Mouse (Mus musculus) forebrain, embryonic 16.5 days (tissue): ENCODE data around the gene Nanos1. TPM values are rescaled to one million over a fixed set of nuclear protein-coding genes. Genes with fewer than 3 reads are reported as not detected.

Experiments
- ATAC-seq: fragments of 200-750 bp; cut with Nextera tagmentation; 2 replicates; pipeline ENCODE4 v1.8.0; 2017; ENCODE audit warnings: mild to moderate bottlenecking, moderate library complexity
- H3K27ac ChIP-seq: fragments of 300-500 bp; sonication (generic); 2 replicates; pipeline ENCODE4 v1.5.1; 2014; ENCODE audit warnings: low read length, control low read depth
- H3K27me3 ChIP-seq: fragments of 300-500 bp; sonication (generic); replicated peaks from 2 replicates; pipeline ENCODE4 v1.6.1; 2014; ENCODE audit warnings: low read length; ENCODE audit not compliant: control insufficient read depth, insufficient read depth
- H3K36me3 ChIP-seq: fragments of 300-500 bp; sonication (generic); 2 replicates; pipeline ENCODE4 v1.6.1; 2014; ENCODE audit not compliant: control insufficient read depth, insufficient read depth
- H3K4me1 ChIP-seq: fragments of 300-500 bp; sonication (generic); replicated peaks from 2 replicates; pipeline ENCODE4 v1.6.1; 2014; ENCODE audit warnings: low read length; ENCODE audit not compliant: control insufficient read depth, insufficient read depth
- H3K4me2 ChIP-seq: fragments of 300-500 bp; sonication (generic); 2 replicates; pipeline ENCODE4 v1.6.1; 2014; ENCODE audit warnings: mild to moderate bottlenecking, low read length, control low read depth
- H3K4me3 ChIP-seq: fragments of 300-500 bp; sonication (generic); replicated peaks from 2 replicates; pipeline ENCODE4 v1.5.1; 2014; ENCODE audit warnings: mild to moderate bottlenecking, low read length, control low read depth
- H3K9ac ChIP-seq: fragments of 300-500 bp; sonication (generic); replicated peaks from 2 replicates; pipeline ENCODE4 v1.6.1; 2014; ENCODE audit warnings: low read depth, low read length, control low read depth
- H3K9me3 ChIP-seq: fragments of 300-500 bp; sonication (generic); 2 replicates; pipeline ENCODE4 v1.6.1; 2016; ENCODE audit warnings: low read length; ENCODE audit not compliant: control insufficient read depth
- WGBS: fragments of 180-500 bp; shearing (Covaris S2); extraction: QIAGEN DNeasy Blood & Tissue Kit; methylation state at CpG from one replicate; pipeline ENCODE4 v1.1.7; 2014; 5-methylcytosine and 5-hydroxymethylcytosine counted together
- polyA plus RNA-seq: library from polyadenylated mRNA; unstranded; fragments of >200 nt; fragmentation: Nextera tagmentation; extraction: Ambion mirVana; gene quantifications from 2 replicates; pipeline ENCODE4 v1.2.1, GENCODE M21; 2015

The Nanos1 gene
- polyA plus RNA-seq, 1 experiment from 2014 or later = 13.0 TPM

DNA sequence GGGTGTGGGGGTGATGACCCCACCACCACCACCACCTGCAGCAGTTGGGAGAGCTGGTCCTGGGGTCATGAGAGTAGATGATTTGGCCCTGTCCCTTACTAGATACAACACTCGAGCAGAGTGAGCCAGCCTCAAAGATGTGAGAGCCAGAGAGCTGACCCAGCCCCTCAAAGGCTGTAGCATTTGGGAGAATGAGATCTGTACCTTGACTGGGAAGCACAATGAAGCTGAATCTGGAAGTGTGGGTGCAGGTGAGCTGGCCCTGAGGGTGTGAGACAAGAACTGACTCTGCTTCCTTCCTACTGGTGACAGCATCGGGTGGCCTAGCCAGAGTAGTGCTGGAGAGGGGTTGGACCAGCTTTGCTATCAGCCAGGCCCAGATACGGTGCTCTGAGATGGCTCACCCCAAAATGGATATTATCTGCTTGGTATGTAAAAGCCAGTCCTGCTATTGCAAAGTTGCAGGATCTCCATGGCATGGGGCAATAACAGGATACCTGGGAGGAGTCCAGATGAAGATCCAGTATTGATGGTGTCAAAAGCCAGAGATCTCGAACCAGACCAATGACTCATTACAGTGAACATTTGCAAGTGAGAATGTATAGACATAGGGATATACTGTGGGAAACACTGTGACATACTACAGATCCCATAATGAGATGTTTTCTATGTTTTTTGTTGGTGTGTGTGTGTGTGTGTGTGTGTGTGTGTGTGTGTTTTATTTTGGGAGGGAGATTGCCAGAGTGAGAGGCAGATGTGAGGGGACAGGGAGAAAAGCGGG lies 11.8 kb upstream of the Nanos1 start:
- ATAC-seq = no peak
- no peaks in the 10 kb centered on the region for H3K9me3 ChIP-seq
- no peaks in the 10 kb centered on the region for H3K4me1 ChIP-seq
- WGBS = 77% methylated on average over 5 of the region's 5 CpGs
- H3K4me2 ChIP-seq = no peak overlapping the region
- H3K4me3 ChIP-seq = no peak overlapping the region
- no peaks in the 10 kb centered on the region for H3K36me3 ChIP-seq
- H3K27ac ChIP-seq = no peak overlapping the region
- no peaks in the 10 kb centered on the region for H3K27me3 ChIP-seq
- no peak overlapping the region for H3K9ac ChIP-seq

DNA sequence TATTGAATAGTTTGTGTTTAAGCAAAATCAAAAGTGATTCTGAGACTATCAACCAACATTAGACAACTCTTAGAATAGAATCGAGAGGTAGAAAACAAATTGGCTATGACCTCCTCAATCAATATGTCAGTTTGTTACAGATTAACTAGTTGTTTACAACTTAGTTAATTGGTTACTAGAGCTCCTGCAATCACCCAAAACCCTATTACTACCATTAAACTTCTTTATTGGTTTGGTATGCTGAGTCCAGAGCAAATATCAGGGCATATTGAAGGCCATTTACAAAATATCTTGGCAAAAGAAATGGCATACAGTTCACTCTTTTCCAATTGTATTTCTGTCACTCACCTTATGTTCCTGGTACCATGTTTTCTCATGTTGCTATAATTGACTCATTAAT lies 8.0 kb upstream of the Nanos1 start:
- no peak for ATAC-seq
- Histone ChIP-seq H3K4me2 (no peak overlapping the region), H3K9me3 (no peaks in the 10 kb centered on the region), H3K4me1 (no peaks in the 10 kb centered on the region), H3K27me3 (no peaks in the 10 kb centered on the region), H3K4me3 (no peak overlapping the region), H3K27ac (no peak overlapping the region), H3K9ac (no peak overlapping the region), H3K36me3 (no peaks in the 10 kb centered on the region)
- 79% methylated on average over 1 of the region's 1 CpGs for WGBS

DNA sequence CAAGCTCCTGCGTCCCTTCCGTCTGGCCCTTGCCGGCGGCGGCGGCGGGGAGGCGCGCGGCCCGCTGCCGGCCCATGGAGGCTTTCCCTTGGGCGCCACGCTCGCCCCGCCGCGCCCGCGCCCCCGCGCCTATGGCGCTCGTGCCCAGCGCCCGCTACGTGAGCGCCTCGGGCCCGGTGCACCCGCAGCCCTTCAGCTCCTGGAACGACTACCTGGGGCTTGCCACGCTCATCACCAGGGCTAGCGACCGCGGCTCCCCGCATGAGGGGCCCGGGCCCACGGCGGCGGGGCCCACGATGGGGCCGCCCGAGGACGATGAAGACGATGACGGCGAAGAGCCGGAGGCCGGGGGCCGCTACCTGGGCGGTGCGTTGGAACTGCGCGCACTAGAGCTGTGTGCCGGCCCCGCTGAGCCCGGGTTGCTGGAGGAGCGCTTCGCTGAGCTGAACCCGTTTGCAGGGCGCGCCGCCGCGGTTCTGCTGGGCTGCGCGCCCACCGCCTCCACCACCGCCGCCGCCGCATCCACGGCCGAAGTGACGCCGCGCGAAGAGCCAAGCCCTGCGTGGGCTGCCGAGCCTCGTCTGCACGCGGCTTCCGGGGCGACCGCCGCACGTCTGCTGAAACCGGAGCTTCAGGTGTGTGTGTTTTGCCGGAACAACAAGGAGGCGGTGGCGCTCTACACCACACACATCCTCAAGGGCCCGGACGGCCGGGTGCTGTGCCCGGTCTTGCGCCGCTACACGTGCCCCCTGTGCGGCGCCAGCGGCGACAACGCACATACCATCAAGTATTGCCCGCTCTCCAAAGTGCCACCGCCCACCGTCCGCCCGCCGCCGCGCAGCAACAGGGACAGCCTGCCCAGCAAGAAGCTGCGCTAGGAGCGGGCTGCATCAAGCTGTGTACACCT lies 658 bp downstream of the Nanos1 start:
- WGBS = under 1% methylated on average over 97 of the region's 115 CpGs
- Histone ChIP-seq H3K4me3 (peak overlapping the region; percentile 85), H3K4me2 (peak overlapping the region; percentile 98), H3K27me3 (no peaks in the 10 kb centered on the region), H3K4me1 (peaks cover 12% of the 10 kb centered on the region), H3K27ac (peak overlapping the region; percentile 88), H3K9me3 (no peaks in the 10 kb centered on the region), H3K36me3 (0 out of 2 replicates have a peak, but pooled peaks cover 2% of the 10 kb centered on the region), H3K9ac (peak overlapping the region; percentile 89)
- peak; percentile 76 for ATAC-seq

DNA sequence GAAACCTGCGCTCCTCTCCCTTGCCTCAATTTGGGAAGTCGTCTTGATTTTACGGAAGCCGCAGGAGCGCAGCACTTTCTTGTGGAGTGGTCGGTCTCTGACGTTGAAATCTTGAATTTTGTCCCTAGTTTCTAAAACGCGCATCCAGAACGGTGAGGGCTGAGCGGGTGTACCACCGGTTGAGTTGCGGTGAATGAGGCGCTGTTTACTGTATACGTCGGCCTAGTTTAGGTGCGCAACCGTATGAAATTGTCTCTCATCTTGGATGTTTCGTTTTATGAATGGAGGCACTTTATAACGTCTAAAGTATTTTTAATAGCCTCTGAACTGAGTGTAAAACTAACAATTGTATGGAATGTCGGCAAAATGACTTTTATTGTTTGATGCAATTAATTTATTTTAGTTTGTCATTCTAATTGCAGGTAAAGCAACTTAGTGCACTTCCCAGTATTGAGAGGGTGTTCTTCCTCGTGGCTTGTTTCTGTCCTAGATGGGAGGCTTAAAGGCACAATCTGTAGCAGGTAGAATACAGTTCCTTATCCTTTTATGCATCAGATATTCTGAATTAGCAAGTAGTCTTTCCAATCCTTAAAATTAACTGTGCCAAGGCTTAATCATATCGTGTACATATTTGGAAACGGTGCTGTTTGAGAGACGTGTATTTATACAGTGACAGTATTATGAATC lies 1.5 kb downstream of the Nanos1 start:
- Histone ChIP-seq H3K27ac (peak overlapping the region; percentile 88), H3K9me3 (no peaks in the 10 kb centered on the region), H3K27me3 (no peaks in the 10 kb centered on the region), H3K4me3 (peak overlapping the region; percentile 85), H3K4me1 (peaks cover 12% of the 10 kb centered on the region), H3K4me2 (peak overlapping the region; percentile 98), H3K9ac (peak overlapping the region; percentile 89), H3K36me3 (0 out of 2 replicates have a peak, but pooled peaks cover 2% of the 10 kb centered on the region)
- no peak for ATAC-seq
- WGBS = 5% methylated on average over 25 of the region's 25 CpGs

DNA sequence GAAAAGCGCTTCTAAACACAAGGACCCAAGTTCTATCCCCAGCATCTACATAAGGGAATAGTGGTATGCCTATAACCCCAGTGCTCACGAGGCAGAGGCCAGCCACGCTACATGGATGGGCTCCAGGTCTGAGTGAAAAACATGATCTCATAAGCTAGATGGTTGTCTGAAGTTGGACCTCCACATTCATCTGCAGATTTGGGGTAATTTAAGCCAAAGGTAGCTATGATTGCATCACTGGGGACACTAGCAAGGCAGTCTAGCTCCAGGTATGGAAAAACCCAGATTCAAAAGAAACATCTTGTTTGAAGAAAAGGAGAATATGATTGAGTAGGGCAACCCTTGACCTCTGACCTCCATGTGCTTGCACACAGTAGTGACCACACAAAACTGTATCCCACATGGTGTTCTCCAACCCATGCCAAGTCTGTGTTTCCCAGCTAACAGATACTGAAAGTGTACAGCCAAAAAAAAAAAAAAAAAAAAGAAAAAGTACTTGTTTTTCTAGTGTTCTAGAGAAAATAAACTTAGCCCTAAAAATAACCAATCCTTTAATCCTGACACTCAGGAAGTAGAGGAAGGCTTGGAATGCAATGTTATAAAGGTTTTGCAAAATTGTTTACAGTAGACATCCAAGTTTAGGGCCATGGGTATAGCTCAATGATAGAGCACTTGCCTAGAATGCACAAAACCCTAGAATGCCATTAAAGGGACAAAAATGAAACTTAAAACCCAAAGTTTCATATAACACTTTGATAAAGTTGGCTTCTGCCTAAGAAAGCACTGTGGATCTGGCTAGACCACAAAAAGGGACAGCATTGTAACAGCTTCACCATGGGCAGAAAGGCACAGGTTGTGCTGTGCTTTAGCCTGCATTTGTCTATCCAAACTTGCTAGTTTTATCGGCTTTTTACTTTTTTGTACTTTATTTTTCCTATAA lies 3.4 kb downstream of the Nanos1 start:
- ATAC-seq = no peak

DNA sequence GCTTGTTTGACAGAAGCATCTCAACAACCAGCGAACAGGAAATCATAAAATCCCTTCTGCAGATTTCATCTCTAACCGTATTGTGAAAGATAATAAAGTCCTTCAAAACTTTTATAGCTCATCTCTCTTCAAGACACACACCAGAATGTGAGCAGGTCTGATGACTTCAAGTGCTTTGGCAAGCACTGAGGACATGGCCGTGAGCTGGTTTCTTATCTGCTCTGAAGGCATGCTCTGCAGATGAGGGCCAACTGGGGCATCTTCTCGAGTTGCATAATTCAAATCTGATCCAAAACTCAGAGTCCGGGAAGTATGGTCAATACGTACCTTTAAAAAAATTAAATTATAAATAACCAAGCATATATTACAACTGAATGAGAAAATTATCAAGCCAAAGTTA lies 17.6 kb downstream of the Nanos1 start:
- peaks cover 55% of the 10 kb centered on the region for H3K36me3 ChIP-seq
- no peaks in the 10 kb centered on the region for H3K27me3 ChIP-seq
- H3K4me2 ChIP-seq = no peak overlapping the region
- H3K4me3 ChIP-seq = no peak overlapping the region
- no peak for ATAC-seq
- no peak overlapping the region for H3K9ac ChIP-seq
- WGBS = 93% methylated on average over 6 of the region's 6 CpGs
- H3K4me1 ChIP-seq = no peaks in the 10 kb centered on the region
- H3K9me3 ChIP-seq = no peaks in the 10 kb centered on the region
- H3K27ac ChIP-seq = no peak overlapping the region

More for the DNA sequence above, 3.4 kb downstream of the Nanos1 start:
- Histone ChIP-seq H3K9ac (no peak overlapping the region), H3K4me3 (no peak overlapping the region), H3K27me3 (no peaks in the 10 kb centered on the region), H3K36me3 (peaks cover 17% of the 10 kb centered on the region), H3K4me1 (peaks cover 12% of the 10 kb centered on the region), H3K9me3 (no peaks in the 10 kb centered on the region), H3K27ac (no peak overlapping the region), H3K4me2 (no peak overlapping the region)
- 75% methylated on average over 4 of the region's 4 CpGs for WGBS

DNA sequence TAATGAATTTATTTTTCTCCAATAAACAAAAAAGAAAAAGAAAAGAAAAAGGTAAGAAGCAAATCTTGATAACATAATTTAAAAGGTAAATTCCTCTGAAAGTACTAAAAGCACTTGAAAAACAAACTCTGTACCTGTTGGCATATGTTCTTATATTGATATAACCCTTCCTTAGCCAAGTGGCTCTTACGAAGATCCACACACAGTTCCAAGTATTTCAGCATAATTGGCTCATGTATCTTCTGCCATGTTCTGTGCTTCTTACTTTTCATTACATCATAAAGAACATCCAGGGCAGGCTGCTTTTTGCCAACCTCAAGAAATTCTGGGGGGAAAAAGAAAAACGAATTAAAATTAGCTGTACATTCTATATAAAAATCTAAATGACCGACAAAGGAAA lies 26.2 kb downstream of the Nanos1 start:
- Histone ChIP-seq H3K36me3 (peaks cover 20% of the 10 kb centered on the region), H3K9me3 (no peaks in the 10 kb centered on the region), H3K27ac (no peak overlapping the region), H3K9ac (no peak overlapping the region), H3K4me3 (no peak overlapping the region), H3K27me3 (no peaks in the 10 kb centered on the region), H3K4me2 (no peak overlapping the region), H3K4me1 (peaks cover 5% of the 10 kb centered on the region)
- no peak for ATAC-seq
- WGBS = 86% methylated on average over 3 of the region's 3 CpGs

DNA sequence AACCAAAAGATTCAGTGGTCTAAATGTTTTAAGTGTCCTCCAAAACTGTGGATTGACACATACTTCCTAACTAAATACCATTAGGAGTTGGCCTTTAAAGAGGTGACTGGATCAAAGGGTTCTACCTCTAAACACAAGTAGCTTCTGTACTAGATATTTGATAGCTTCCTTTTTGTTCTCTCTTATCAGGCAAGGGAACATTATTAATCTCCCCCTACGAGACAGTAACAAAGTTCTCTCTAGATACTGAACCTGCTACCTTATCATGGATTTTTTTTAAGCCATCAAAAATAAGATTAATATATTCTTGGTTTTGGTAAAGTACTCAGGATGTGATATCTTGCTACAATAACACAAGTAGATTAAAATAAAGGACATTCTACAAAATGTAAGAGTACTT lies 28.9 kb downstream of the Nanos1 start:
- H3K4me3 ChIP-seq = no peak overlapping the region
- no peak overlapping the region for H3K4me2 ChIP-seq
- peaks cover 11% of the 10 kb centered on the region for H3K4me1 ChIP-seq
- H3K36me3 ChIP-seq = peaks cover 7% of the 10 kb centered on the region; the same call in 1 of the 2 replicates
- no peak overlapping the region for H3K9ac ChIP-seq
- no peak for ATAC-seq
- 62% methylated on average over 1 of the region's 1 CpGs for WGBS
- H3K27ac ChIP-seq = no peak overlapping the region
- H3K27me3 ChIP-seq = no peaks in the 10 kb centered on the region
- H3K9me3 ChIP-seq = no peaks in the 10 kb centered on the region
